Mouse (Mus musculus) kidney, postnatal 10 days (tissue): ENCODE measurements around the gene Kcnh5.

Experiments used
- DNase-seq: peaks from one replicate; pipeline ENCODE4 v3.0.0; 2021; ENCODE audit warnings: mixed read lengths

Kcnh5 gene

DNA sequence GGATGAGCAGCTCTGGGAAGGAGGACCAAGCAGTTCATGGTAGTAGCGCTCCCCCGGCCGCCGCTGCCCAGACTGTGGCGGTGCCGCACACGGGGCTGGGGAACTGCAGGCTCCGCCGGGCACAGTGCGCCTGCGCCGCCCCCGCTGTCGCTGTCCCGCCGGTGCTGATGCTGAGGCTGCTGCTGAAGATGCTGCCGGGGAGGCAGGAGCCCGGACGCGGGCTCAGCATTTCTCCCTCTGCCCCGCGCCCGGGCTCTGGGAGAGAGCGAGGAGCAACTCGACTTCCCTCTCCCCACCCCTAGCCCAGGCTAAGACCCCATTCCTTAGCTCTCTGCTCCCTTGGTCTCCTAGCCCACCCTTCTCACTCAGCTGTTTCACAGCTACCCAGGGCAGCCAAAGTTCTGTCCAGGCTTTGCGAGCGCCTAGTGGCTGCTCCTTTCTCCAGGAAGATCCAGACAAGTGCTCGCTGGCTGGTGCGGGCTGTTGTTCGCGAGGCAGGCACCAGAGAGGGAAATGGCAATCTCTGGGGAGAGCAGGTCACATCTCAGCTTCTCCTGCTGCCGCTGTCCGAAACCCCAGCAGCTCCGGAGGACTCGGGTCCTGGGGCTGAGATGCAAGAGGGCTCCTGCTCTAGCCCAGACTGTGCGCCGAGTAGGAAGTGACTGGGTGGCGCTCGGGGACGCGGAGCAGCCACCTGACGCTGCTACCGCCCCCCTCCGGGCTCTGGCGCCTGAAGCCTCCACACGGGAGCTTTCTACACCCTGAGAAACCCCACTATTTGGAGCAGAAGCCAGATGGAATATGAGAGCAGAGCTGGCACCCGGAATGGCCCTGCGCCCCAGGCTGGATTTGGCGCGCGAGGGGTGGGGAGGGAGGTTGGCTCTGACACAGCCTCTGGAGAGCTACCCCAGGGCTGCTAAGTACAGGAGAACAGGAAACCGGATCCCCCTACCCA is at the start of gene Kcnh5:
TSS of gene Kcnh5 (minus strand) at position 642 of the 955 bp plus-strand sequence.
- peak; percentile 27 for DNase-seq

DNA sequence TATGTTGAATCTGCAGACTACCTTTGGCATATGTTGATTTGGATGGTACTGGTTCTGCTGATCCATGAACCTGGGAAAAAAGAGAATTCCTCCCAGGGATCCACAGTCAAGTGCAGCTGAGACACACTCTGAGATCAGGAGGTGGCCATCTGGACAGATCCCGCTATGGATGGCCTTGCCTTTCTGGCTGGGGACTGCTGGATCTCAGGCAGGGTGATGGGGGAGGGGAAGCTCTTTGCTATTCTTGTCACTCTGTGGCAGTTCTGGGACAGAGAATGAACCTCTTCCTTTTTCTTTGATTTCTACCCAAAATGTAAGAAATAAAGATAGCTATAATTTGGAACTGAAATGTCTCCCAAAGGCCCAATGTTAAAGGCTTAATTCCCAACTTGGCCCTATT is 46.8 kb upstream of the Kcnh5 start:
- no peak for DNase-seq

DNA sequence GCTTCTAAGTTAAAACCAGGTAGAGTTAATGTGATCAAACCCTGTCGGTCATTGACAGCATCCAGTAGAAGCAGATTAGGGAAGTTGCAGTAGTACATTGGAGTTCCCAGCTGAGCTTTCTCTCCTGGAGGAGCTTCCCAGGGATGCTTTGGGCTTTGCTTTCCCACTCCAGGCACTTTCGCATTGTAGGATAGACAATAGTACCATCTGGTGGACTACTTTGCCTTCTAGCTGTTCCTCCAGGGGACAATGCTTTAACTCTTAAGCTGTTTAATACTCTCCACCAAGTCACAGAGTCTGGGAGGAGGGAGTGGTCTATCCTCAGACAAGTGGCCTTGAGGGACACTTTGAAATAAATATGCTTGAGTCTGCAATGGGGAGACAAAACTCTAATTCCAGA is 12.3 kb upstream of the Kcnh5 start:
- DNase-seq, result no peak

DNA sequence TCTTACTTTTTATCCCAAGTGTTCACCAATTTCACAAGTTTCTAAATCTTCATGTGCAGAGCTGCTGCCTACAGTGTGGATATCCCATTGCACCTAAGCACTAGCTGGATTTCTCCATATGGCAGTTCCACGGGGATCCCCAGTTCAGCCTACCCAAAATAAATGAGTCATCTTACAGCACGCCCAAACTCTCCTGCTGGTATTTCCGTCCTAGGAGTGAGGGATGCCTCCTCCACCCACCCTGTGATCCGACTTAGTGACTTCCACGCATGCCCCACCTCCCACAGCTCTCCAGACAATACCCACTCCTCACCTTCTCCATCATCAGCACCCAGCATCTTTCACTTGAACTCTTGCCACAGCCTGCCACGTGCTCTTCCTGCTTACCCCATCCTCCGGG is 5.5 kb upstream of the Kcnh5 start:
- DNase-seq, result no peak

DNA sequence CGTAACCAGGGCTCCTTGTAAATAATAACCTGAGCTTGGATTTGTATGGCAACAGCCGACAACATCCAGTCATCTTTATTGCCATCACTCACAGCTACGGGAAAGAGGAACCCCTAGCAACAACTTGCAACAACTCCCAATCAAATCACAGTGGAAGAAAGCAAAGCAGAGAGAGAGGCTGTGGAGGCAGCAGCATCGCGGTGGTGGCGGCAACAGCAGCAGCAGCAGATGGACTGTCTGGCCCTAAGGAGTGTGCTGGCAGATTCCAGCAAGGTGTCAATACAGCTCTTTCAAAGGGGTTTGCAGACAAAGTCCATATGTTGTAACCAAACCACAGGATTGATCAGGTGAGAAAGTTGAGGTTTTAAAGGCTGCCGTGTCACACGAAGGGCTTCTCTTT is 2.4 kb upstream of the Kcnh5 start:
- DNase-seq, result no peak

DNA sequence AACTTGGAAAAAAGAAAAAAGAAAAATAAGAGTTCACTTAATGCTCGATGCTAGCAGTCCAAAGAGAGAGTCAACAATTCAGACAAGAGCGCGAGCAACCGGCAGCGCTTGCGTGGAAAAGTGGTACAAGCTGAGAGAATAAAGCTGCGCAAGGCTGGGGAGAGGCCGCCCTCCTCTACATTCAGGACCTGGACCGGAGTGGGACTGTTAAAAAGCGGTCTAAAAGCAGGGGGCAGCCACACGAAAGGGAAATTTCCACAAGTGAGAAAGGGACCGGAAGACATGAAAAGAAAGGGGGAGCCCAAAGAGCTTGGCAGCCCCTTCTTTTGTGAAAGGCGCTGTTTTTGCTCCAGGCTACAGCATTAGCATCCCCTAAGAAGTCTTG is 506 bp upstream of the Kcnh5 start:
- DNase-seq, result no peak

DNA sequence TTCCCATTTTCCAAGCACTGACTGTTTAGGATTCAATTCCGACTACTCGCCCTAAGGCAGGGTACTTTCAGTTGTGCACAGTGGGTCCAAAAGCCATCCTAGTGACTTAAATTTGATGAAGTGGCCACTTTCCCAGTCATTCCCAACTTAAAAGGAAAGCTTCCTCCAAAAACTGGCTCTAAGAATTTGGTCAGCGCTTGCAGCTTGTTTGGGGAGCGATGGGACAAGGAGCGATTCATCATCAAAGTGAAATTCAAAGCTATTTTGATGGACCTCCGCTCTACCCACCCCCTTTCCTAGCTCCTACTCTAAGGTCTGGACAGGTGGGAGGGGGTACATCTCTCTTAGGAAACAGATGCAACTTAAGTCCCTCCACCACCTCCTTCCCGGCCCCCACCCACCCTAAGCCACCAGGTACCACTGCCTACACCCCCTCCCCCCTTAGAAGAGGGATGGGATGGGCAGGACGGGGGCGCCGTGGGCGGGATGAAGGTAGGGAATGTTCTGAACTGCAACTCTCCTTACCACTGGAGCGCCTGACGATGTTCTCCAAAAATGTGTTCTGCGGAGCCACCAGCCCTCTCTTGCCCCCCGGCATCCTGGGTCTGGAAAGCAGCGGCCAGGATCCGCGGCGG is 1.1 kb downstream of the Kcnh5 start:
- no peak for DNase-seq

DNA sequence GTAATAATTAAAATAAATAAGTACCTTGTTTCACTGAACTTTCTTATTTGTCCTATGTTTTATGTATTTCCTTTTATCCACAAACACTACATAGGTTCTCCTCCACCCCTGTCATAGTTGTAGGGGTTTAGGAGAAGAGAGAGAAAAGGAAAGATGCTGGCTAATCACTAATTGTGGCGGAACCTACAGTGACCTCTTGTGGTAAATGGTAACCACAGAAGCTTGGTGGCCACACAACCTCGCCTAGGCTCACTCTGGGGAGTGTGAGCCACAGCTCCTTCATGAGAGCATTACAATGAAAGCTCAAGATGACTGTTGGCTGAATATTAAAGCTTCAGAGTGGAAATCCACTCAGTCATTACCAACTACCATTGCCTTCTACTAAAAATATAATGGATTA is 6.2 kb downstream of the Kcnh5 start:
- peak; percentile 9 for DNase-seq

DNA sequence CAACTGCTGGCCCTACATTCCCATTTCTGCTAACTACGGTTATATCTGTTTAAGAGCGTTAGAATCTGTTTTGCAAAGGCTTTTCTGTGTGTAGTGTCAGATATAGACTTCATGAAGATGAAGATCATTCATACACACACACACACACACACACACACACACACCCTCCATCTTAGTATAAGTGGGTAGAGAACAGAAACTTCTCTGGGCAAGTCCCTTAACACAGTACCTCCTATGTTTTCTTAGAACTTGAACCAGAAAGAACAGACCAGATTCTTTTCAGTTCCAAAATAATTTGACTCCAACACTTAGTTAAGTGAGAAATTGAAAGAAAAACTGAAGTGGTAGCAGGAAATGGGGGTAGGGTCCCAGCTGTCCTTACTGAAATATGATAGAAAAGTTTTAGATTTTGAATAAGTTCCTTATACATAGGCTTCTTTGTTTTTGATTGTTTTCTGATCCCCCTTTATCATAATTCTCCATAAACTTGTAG is 24.0 kb downstream of the Kcnh5 start:
- no peak for DNase-seq

DNA sequence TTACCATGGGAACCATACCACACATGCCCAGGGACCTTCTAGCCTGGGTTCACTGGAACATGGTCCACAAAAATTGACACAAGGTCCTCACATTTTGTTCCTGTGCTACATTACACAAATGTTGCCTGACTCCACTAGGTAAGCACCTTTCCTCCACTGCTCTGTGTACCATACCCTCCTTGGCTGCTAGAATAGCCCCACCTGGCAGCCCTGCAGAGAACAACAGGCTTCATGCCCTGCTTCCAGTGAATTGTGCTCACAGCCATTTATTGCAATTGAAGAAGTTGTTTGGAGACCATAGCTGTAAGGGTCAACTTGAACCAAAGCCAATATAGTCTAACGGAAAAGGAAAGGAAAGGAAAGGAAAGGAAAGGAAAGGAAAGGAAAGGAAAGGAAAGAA is 37.3 kb downstream of the Kcnh5 start:
- no peak for DNase-seq

DNA sequence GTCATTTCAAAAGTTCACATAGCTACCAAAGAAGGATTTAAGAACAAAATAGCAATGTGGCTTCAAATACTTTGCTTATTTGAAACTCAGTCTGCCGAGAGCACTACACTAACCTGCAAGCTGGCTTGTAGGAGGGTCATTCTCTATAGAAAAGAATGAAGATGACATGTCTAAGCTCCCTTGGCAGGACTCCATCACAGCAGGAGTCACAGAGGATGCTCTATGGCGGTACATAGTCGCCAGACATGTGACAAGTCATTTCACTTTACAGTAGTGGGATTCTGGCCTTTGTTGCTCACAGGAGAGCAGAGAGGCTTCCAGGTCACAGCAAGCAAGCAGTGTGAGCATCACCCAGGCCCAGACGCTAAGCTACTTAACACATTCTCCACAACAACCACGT is 85.2 kb downstream of the Kcnh5 start:
- no peak for DNase-seq

DNA sequence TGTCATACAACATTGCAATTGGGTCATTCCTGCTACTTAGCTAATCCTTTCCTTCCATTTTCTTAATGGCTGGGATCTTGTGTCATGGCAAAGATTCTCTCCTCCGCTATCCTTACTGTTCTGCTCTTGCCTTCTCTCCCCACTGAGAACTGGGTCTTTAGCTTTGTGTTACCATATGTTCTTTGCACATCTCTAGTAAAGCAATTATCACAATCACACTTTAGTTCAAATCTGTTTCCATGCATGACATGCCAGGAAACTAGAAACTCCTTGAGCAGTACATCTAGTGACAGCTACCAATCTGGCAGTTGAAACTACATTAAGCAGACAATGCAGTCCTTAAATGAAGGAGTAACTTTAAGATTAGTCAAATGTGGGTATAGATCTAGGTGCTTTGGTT is 86.2 kb downstream of the Kcnh5 start:
- DNase-seq, result no peak

DNA sequence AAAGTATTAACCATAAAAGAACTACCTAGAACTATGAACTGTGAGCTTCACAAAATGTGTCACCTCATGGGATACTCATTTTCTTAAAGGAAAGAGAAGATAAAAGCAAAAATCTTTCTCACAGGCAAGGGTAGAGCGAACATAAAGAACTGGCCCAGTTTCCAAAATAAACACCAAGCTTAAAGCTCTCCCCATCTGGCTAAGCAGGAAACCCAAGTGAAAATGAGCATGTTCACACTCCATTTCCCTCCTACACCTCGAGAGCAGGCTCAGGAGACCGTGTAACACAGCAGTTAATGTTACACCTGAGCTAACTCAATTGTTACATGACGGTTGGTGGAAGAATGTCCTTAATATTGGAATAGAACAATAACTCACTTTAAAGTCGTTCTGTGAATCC is 100.0 kb downstream of the Kcnh5 start:
- DNase-seq, result no peak

DNA sequence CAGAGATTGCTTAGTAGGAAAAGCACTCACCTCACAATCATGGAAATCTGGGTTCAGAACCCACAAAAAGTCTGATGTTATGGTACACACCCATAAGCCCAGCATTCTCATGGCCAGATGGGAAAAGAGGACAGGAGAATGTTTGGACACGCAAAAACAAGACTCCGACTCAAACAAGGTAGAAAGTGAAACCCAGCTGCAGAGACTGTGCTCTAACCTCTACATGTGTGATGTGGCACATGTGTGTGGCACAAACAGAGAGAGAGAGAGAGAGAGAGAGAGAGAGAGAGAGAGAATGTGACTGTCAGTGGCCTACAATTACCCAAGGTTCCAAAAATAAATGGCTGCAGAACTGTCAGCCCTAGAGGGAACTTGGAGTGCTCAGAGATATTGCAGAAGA is 106.1 kb downstream of the Kcnh5 start:
- DNase-seq, result no peak

DNA sequence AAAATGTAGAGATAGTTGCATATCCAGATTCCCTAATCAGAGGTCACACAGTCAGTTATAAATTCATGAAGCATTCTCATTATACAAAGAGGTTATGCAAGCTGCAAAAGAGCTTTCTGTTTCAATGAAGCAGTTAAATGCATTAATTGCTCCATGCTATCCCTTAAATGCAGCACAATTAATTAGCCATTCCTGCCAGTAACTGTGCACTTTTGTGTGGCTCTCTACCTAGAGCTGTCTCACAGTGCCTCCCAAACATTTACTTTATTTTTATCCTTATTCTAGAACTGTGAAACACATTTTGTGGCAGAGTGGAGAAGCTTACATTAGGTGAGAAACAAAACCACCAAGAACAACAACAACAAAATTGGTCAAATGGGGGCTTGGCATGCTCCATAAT is 114.6 kb downstream of the Kcnh5 start:
- DNase-seq, result no peak

DNA sequence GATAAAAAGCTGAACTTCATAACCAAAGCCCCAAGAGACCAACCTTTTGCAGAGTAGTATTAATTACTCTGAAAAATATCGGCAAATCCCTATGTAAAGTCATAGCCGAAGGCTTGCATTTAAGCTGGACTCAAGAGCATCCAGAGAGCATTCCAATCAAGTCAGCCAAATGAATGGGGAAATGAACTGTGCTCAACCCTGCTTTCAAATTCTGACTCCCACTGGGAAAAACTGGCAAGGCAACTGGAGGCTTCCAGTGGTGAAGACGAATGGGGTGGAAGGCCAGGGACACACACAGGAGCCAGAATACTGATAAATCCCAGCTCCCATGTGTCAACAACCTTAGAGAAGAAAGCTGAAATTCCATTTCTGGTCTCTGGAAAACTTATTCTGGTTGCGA is 115.4 kb downstream of the Kcnh5 start:
- DNase-seq, result no peak

DNA sequence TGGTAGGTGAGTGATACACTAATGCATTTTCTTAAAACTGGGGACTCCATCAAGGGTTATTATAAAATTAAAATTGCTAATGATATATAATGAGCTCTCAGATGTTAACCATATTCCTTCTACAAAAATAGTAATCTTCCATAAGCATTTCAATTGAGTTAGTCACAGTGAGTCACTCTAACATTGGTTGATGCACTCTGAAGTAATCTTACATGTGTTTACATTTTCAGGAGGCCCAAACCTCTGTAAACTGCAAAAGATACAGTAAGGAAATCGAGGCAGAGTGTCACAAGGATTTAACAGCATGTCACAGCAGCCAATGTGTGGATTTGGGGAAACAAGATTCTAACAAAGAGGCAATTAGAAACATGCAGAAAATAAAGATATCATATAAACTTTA is 123.4 kb downstream of the Kcnh5 start:
- no peak for DNase-seq

DNA sequence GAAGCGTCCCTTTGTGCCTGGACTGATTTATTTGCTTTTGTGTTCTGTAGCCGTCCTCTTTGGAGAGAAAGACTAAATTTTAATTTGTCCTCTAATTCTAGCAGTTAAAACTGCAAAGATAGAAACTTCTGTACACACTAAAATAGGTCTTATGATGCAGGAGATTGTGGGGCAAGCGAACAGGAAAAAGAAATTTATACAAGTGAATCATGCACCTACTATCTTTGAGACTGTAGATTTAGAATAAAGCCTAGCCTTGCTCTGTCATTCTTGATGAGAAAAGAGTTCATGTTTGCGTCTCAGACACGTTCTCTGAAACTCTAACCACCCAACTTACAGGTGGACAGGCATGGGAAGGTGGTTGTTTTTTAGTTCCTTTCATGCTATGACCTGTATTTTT is 140.4 kb downstream of the Kcnh5 start:
- no peak for DNase-seq

DNA sequence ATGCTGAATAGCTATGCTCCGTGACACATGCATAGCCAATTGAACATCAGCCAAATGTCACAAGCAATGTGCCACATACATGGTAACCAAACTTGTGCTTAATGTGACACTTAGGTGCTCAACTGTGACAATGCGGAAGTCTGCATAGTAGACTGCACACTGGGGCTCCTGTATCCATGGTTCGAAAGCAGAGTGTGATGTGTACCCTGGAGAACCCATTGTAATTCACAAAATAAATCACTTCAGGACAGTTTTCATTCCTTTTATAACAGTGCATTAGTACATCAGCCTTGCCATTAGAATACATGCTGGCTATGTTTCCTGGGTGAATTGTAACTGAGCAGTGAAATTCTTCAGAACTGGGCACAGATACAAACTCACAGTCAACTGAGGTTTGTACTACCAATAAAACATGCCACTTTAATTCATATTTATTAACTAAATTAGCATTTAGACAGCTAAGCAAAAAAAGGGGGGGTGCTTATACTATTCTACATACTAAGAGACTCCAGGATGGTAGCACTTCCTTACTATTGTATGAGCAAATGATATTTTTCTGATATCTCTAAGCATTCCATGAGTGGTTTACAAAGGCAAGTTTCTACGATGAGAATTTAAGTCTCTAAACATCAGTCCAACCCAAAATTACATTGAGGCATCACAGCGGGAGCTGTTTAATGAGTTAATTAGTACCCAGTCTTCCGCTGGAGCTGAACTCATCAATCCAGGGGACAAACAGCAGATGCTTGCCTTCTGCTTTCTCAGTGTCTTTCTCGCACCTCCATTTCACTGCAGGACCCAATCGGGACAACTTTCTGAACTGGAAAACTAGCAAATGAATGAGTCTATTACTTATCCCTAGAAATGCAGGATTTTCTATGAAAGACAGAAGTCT is 144.9 kb downstream of the Kcnh5 start:
- no peak for DNase-seq

DNA sequence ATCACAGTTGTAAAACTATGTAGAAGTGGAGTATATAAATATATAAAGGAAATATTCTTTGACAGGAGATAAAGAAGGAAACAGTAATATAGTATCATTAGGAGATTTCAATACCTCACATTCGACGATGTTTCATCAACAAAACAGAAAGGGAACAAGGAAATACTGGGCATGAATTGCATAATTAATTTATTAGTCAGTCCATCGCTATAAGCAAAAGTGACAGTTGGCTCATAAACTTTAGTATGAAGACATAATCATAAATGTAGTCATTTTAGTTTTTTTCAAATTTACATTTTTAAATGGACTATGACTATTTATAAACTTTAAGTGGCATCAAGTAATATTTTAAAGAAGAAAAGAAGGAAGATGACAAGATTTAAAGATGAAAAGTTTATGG is 205.9 kb downstream of the Kcnh5 start:
- DNase-seq, result no peak

DNA sequence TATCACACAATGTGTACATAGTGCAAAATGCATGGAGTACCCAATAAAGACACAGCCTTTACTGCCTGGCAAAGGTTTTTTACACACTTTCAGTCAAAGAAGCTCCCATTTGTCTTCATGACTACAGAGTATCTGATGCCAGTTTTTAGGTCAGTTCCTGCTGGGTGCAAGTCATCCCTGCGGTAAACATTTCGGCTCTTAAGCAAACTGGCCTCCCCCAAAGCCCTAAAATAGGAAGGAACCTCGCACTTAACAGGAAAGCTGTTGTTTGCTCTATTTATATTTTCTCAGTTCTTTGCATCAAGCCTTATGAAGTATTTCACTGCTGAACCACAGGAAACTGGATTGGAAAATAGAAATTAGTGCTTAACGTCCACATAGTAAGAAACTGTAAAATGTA is 207.7 kb downstream of the Kcnh5 start:
- DNase-seq, result no peak

DNA sequence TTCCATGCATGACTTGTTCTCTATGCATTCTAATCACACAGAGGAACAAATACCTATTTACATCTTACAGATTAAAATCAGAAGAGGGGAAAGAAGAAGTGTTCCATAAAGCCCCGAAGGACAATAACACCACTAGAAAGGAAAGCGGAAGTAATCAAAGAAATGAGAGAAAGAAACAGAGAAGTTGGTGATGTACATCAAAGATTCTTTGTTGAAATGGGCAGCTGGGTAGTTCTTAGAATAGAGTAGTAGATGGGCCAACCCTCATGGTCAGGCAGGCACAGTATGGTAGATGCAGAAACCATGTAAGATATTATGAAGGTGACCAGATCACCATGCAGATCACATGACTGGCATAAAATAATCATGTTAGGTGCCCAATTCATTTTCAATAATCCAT is 210.9 kb downstream of the Kcnh5 start:
- no peak for DNase-seq

DNA sequence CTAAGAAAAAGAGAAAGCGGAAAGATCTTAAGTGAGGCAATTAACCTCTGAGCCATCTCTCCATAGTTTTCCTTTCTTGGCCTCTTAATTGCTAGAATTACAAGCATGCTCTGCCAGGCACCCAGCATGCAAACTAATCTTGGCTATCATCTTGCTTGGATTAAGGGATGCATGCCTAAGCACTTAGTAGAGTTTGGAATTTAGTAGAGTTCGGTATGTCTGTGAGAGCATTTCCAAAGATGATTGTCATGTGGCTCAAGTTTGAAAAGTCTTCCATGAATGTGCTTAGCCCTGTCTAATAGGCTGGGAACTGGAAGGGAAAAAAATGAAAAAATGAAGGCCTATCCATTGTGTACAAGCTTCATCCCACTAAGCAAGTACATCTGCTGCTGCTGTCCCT is 224.5 kb downstream of the Kcnh5 start:
- DNase-seq, result no peak
